Mouse (Mus musculus) neural tube, embryonic 12.5 days (tissue): Measurements from ENCODE around the gene Cyp1a2. TPM values are rescaled to one million over a fixed set of nuclear protein-coding genes. Genes with fewer than 3 reads are reported as not detected.
A peak's percentile ranks its signal among the peaks of the same experiment; 100 is the strongest.

Experiments
- ATAC-seq: fragments of 200-750 bp; cut with Nextera tagmentation; 2 replicates; pipeline ENCODE4 v1.8.0; 2017; ENCODE audit warnings: low read depth, mild to moderate bottlenecking, moderate TSS enrichment, moderate library complexity; ENCODE audit not compliant: low FRiP score
- H3K27ac ChIP-seq: fragments of 300-500 bp; sonication (generic); 2 replicates; pipeline ENCODE4 v1.5.1; 2016
- H3K27me3 ChIP-seq: fragments of 300-500 bp; sonication (generic); replicated peaks from 2 replicates; pipeline ENCODE4 v1.6.1; 2016; ENCODE audit warnings: mild to moderate bottlenecking
- H3K36me3 ChIP-seq: fragments of 300-500 bp; sonication (generic); 2 replicates; pipeline ENCODE4 v1.6.1; 2016; ENCODE audit warnings: mild to moderate bottlenecking
- H3K4me1 ChIP-seq: fragments of 300-500 bp; sonication (generic); 2 replicates; pipeline ENCODE4 v1.6.1; 2016
- H3K4me2 ChIP-seq: fragments of 300-500 bp; sonication (generic); replicated peaks from 2 replicates; pipeline ENCODE4 v1.6.1; 2016; ENCODE audit warnings: mild to moderate bottlenecking
- H3K4me3 ChIP-seq: fragments of 300-500 bp; sonication (generic); 2 replicates; pipeline ENCODE4 v1.5.1; 2016
- H3K9ac ChIP-seq: fragments of 300-500 bp; sonication (generic); 2 replicates; pipeline ENCODE4 v1.6.1; 2016; ENCODE audit warnings: mild to moderate bottlenecking
- H3K9me3 ChIP-seq: fragments of 300-500 bp; sonication (generic); 2 replicates; pipeline ENCODE4 v1.6.1; 2016; ENCODE audit warnings: mild to moderate bottlenecking
- WGBS: fragments of 180-500 bp; shearing (Covaris S2); methylation state at CpG from one replicate; pipeline ENCODE4 v1.1.7; 2016; 5-methylcytosine and 5-hydroxymethylcytosine counted together
- polyA plus RNA-seq: library from polyadenylated mRNA; unstranded; fragments of >200 nt; fragmentation: Nextera tagmentation; extraction: Ambion mirVana; gene quantifications from 2 replicates; pipeline ENCODE4 v1.2.1, GENCODE M21; 2016

Gene Cyp1a2
- polyA plus RNA-seq, 1 experiment from 2014 or later = not detected

DNA sequence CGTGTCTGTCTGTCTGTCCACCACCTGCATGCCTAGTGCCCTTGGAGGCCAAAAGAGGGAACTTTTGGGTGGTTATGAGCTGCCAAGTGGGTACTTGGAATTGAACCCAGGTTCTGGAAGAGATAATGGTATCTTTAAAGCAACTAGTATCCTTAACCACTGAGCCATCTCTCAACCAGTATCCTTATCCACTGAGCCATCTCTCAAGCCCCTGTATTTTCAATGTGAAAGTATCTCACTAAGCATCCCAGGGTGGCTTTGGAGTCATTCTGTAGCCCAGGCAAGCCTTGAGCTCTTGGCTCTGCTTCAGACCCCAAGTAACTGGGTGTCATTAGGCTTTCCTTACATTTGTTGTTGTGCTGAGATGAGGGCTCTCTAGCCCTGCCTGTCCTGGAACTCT, 28.5 kb downstream of the Cyp1a2 start:
- H3K9me3 ChIP-seq = no peaks in the 10 kb centered on the region
- H3K4me1 ChIP-seq = peaks cover 16% of the 10 kb centered on the region
- WGBS = 88% methylated on average over 1 of the region's 1 CpGs
- no peak overlapping the region for H3K27ac ChIP-seq
- no peak for ATAC-seq
- no peak overlapping the region for H3K4me3 ChIP-seq
- H3K27me3 ChIP-seq = no peaks in the 10 kb centered on the region
- H3K4me2 ChIP-seq = no peak overlapping the region
- no peaks in the 10 kb centered on the region for H3K36me3 ChIP-seq
- no peak overlapping the region for H3K9ac ChIP-seq

DNA sequence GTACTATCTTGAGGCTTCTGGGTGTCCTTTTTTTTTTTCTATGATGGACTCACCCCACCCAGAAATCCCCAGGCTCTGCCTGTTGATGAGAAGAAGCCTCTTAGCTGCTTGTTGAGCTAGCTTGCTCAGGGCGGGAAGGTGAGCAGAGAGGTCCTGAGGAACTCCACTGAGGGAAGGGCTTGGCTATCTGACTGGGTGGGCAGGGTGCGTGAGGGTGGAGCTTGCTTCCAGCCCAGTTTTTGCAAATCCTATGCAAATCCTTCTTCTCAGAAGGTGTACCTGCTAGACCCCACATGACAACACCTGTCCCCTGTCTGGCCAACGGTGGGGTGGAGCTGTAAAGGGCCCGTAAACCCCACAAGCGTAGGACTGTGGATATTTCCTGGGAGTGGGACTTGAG, 30.2 kb downstream of the Cyp1a2 start, which contains the start of gene Csk:
Gene Csk (minus strand): TSS at position 349 of the 400 bp plus-strand sequence.
- H3K4me1 ChIP-seq = peaks cover 16% of the 10 kb centered on the region
- H3K27me3 ChIP-seq = no peaks in the 10 kb centered on the region
- no peak within 1 kb of the TSS for H3K27ac ChIP-seq
- no peak for ATAC-seq
- no peak within 1 kb of the TSS; the same call in 1 of the 2 replicates for H3K9ac ChIP-seq
- no peaks in the 10 kb centered on the region for H3K9me3 ChIP-seq
- no peak within 1 kb of the TSS for H3K4me2 ChIP-seq
- H3K4me3 ChIP-seq = no peak within 1 kb of the TSS
- WGBS = 54% methylated on average over 5 of the region's 5 CpGs
- no peaks in the 10 kb centered on the region for H3K36me3 ChIP-seq

GRCm38 (mm10) chr9:57652855-57653254, 30.6 kb downstream of the Cyp1a2 start:
- no peak overlapping the region; the same call in 1 of the 2 replicates for H3K9ac ChIP-seq
- ATAC-seq = no peak

DNA sequence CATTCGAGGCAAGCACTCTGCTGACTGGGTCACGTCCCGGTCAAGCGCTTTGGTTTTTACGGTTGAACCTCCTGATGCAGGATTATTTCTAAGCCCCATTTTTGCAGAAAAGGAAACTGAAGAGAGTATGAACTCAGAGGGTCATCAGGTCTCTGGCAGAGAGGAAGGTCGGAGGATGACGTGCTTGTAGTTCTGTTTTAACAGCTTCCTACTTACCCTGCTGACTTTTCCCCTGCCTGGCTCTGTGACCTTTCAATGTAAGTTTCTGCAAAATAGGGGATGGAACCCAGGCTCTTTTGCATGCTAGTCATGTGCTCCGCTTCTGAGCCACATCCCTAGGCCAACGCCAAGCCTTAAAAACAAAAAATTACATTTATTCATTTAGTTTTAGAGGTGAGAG, 31.2 kb downstream of the Cyp1a2 start:
- ATAC-seq = no peak
- H3K27ac ChIP-seq = no peak overlapping the region
- H3K36me3 ChIP-seq = no peaks in the 10 kb centered on the region
- peaks cover 16% of the 10 kb centered on the region for H3K4me1 ChIP-seq
- WGBS = 68% methylated on average over 9 of the region's 9 CpGs
- no peak overlapping the region for H3K4me2 ChIP-seq
- H3K4me3 ChIP-seq = no peak overlapping the region
- H3K9ac ChIP-seq = no peak overlapping the region
- H3K9me3 ChIP-seq = no peaks in the 10 kb centered on the region
- H3K27me3 ChIP-seq = no peaks in the 10 kb centered on the region

More at GRCm38 (mm10) chr9:57652855-57653254, 30.6 kb downstream of the Cyp1a2 start:
- no peak overlapping the region for H3K27ac ChIP-seq
- no peak overlapping the region for H3K4me3 ChIP-seq
- no peak overlapping the region for H3K4me2 ChIP-seq
- no peaks in the 10 kb centered on the region for H3K27me3 ChIP-seq
- no peaks in the 10 kb centered on the region for H3K9me3 ChIP-seq
- 18% methylated on average over 3 of the region's 3 CpGs for WGBS
- no peaks in the 10 kb centered on the region for H3K36me3 ChIP-seq
- H3K4me1 ChIP-seq = peaks cover 16% of the 10 kb centered on the region

GRCm38 (mm10) chr9:57650786-57651311, 32.7 kb downstream of the Cyp1a2 start:
- H3K4me1 ChIP-seq = peaks cover 16% of the 10 kb centered on the region
- no peaks in the 10 kb centered on the region for H3K36me3 ChIP-seq
- H3K9me3 ChIP-seq = no peaks in the 10 kb centered on the region
- WGBS = 37% methylated on average over 6 of the region's 6 CpGs
- H3K9ac ChIP-seq = no peak overlapping the region
- no peak for ATAC-seq
- H3K27me3 ChIP-seq = no peaks in the 10 kb centered on the region
- no peak overlapping the region for H3K4me3 ChIP-seq
- H3K4me2 ChIP-seq = no peak overlapping the region
- H3K27ac ChIP-seq = no peak overlapping the region

GRCm38 (mm10) chr9:57650130-57650785, 33.2 kb downstream of the Cyp1a2 start:
- Histone ChIP-seq H3K27ac (no peak overlapping the region), H3K36me3 (no peaks in the 10 kb centered on the region), H3K27me3 (no peaks in the 10 kb centered on the region), H3K4me1 (peaks cover 17% of the 10 kb centered on the region), H3K4me2 (no peak overlapping the region), H3K9ac (no peak overlapping the region), H3K9me3 (no peaks in the 10 kb centered on the region), H3K4me3 (no peak overlapping the region)
- no peak for ATAC-seq
- WGBS = 93% methylated on average over 6 of the region's 6 CpGs

- no peak overlapping the region for H3K4me3 ChIP-seq
- H3K9ac ChIP-seq = no peak overlapping the region
- H3K4me1 ChIP-seq = peaks cover 34% of the 10 kb centered on the region
- no peaks in the 10 kb centered on the region for H3K27me3 ChIP-seq
- ATAC-seq = no peak
- 80% methylated on average over 4 of the region's 4 CpGs for WGBS
- no peak overlapping the region for H3K27ac ChIP-seq
- H3K36me3 ChIP-seq = no peaks in the 10 kb centered on the region
- H3K9me3 ChIP-seq = no peaks in the 10 kb centered on the region
- H3K4me2 ChIP-seq = no peak overlapping the region
Observed at GRCm38 (mm10) chr9:57647286-57648108, 36.0 kb downstream of the Cyp1a2 start.

DNA sequence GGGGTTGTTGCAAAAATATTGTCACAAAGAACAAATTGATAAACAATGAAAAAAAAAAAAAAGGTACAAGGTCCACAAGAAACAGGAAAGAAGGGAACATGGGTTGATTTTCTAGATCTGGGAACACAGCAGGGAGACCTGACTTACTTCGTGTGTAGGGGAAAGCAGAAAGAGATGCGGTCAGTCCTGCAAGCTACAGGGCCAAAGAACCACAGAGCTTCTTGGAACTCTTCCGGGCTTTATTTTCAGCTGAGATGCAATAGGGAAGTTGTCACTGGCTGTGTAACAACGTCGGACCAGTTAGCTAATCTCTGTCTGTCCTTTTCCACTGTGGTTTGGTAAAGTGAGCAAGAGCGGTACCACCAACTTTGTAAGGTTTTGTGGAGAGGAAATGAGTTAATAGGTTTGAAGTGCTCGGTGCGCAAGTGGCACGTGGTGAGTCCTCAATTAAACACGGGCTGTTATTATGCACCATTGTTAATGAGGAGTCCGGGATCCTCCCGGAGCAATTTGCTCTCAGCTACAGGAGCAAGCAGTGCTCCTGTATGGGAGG, 36.9 kb downstream of the Cyp1a2 start:
- H3K4me1 ChIP-seq = peaks cover 43% of the 10 kb centered on the region
- no peak overlapping the region for H3K27ac ChIP-seq
- no peak overlapping the region for H3K4me2 ChIP-seq
- no peaks in the 10 kb centered on the region for H3K9me3 ChIP-seq
- peaks cover 7% of the 10 kb centered on the region; the same call in 1 of the 2 replicates for H3K36me3 ChIP-seq
- ATAC-seq = no peak
- H3K9ac ChIP-seq = no peak overlapping the region
- WGBS = 62% methylated on average over 12 of the region's 12 CpGs
- no peaks in the 10 kb centered on the region for H3K27me3 ChIP-seq
- no peak overlapping the region for H3K4me3 ChIP-seq

DNA sequence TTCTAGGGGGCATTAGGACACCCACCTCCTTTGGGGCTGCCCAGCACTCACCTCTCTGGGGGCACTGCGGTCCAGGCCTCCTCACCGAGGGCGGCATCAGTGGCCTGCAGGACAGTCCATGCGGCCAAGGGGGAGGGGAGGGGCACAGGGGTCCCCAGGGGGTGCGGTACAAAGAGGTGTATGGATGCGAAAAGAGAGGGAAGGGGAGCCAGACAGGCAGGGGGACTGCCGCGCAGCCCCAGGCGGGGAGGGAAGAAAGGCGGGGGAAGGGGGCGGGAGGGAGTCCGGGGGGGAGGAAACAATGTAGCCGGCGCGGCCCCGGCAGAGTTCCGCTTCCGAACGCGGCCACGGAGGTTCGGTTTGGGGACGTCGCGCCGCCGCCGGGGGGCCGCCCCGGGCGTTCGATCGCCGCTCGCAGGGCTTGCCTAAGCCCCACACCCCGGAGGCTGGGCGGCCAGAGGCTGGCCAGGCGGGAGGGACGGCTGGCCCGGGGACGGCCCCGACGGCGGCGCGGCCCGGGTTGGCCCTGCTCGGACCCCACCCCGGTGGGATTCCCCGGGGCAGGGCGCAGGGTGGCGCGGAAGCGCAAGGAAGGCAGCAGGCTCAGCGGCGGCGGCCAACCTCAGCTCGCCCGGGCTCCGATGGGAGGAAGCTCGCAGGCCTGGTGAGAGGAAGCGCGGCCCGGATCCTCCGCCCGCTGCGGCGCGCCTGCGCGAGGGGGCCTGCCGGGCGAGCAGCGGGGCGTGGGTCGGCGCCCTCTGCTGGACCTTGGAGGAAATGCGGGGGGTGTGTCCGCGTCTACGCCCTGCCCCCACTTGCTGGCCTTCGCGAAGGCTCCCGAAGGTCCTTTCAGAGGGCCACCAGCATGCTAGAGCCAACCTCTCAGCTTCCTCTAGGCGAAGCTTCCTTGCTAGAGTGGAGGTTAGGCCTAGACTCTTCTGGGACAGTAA, 38.3 kb downstream of the Cyp1a2 start:
- Histone ChIP-seq H3K27ac (peak overlapping the region; percentile 84), H3K4me2 (peak overlapping the region; percentile 94), H3K4me3 (peak overlapping the region; percentile 99), H3K27me3 (no peaks in the 10 kb centered on the region), H3K9ac (peak overlapping the region; percentile 99), H3K36me3 (peaks cover 9% of the 10 kb centered on the region; the same call in 1 of the 2 replicates), H3K9me3 (no peaks in the 10 kb centered on the region), H3K4me1 (peaks cover 48% of the 10 kb centered on the region)
- under 1% methylated on average over 81 of the region's 85 CpGs for WGBS
- ATAC-seq = peak; percentile 81

- peaks cover 55% of the 10 kb centered on the region for H3K4me1 ChIP-seq
Observed at GRCm38 (mm10) chr9:57644442-57644943, 39.0 kb downstream of the Cyp1a2 start.

GRCm38 (mm10) chr9:57643856-57644180, 39.7 kb downstream of the Cyp1a2 start:
- Histone ChIP-seq H3K4me2 (peak overlapping the region; percentile 94), H3K4me3 (peak overlapping the region; percentile 99), H3K4me1 (peaks cover 62% of the 10 kb centered on the region), H3K27me3 (no peaks in the 10 kb centered on the region), H3K36me3 (peaks cover 9% of the 10 kb centered on the region; the same call in 1 of the 2 replicates), H3K9ac (peak overlapping the region; percentile 99), H3K27ac (no peak overlapping the region), H3K9me3 (no peaks in the 10 kb centered on the region)
- no peak for ATAC-seq
- 64% methylated on average over 7 of the region's 7 CpGs for WGBS

More at GRCm38 (mm10) chr9:57644442-57644943, 39.0 kb downstream of the Cyp1a2 start:
- peak overlapping the region; percentile 99 for H3K4me3 ChIP-seq
- no peaks in the 10 kb centered on the region for H3K9me3 ChIP-seq
- H3K27me3 ChIP-seq = no peaks in the 10 kb centered on the region
- peak overlapping the region; percentile 94 for H3K4me2 ChIP-seq
- ATAC-seq = peak; percentile 32; the same call in 1 of the 2 replicates
- H3K9ac ChIP-seq = peak overlapping the region; percentile 99
- no peak overlapping the region for H3K27ac ChIP-seq
- H3K36me3 ChIP-seq = peaks cover 9% of the 10 kb centered on the region; the same call in 1 of the 2 replicates
- under 1% methylated on average over 18 of the region's 18 CpGs for WGBS
